Mouse (Mus musculus): ENCODE measurements around the gene Zfp536.
A peak's percentile ranks its signal among the peaks of the same experiment; 100 is the strongest.

The Zfp536 gene

DNA sequence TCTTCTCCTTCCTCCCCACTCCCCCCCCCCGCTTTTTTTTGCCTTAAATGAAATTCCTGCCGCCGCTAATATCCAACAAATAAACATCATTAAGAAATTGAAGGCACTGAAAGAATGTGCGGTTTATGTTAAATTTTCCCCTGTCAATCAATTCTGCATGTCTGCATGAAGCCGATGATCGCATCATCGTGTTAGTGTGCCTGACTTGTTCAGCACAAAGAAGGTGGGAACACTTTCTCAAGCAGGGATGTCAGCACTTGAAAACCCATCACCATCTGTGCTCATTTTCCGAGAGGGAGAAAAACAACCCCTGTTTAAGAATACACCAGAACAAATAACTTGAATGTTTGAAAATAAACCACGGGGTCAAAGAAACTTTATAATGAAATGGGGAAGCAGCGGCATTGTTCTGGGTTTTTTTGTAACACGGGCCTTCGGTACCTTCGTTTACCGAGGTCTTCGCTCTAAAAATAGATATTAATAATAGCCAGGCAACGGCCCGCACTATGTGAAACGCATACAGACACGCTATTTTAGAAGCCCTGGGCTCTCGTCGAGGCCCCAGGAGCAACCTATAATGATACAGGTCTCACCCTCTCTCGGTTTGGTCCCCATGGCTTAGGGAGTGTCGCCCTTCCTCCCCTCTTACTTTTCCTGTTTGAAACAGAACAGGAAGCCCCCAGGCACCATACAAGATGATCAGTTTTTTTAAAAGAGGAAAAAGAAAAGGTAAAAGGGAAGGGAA lies 83.7 kb downstream of the Zfp536 start:
- DNase-seq (ENCODE audit: extremely low spot score): peak; percentile 22

GRCm38 (mm10) chr7:37689107-37689511 lies 84.3 kb downstream of the Zfp536 start:
- DNase-seq (ENCODE audit: extremely low spot score): peak; percentile 20

GRCm38 (mm10) chr7:37686366-37686765 lies 87.1 kb downstream of the Zfp536 start:
- DNase-seq (ENCODE audit: extremely low spot score): no peak

GRCm38 (mm10) chr7:37685247-37685646 lies 88.2 kb downstream of the Zfp536 start:
- DNase-seq (ENCODE audit: extremely low spot score): no peak

GRCm38 (mm10) chr7:37681335-37681734 lies 92.1 kb downstream of the Zfp536 start:
- DNase-seq (ENCODE audit: extremely low spot score): no peak

GRCm38 (mm10) chr7:37663676-37664365 lies 109.6 kb downstream of the Zfp536 start:
- no peak for DNase-seq (ENCODE audit: extremely low spot score)

DNA sequence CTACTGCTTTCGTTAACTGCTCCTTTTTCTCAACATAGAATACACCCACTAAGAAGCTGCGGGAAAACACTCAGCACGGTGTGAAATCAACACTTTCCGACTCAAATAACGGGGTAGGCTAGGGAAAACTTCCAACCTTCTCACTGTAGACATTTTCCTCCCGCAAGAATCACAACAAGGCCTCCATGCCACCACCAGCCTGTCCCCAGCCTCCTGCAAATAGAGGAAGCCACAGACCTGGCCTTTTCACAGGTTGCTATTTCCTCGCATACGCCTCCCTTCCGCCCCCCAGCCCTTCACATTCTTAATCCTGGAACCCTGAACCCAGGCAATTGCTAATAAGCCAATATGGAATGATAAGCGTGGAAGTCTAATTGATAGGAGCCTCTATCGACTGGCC lies 124.8 kb downstream of the Zfp536 start:
- no peak for DNase-seq (ENCODE audit: extremely low spot score)

DNA sequence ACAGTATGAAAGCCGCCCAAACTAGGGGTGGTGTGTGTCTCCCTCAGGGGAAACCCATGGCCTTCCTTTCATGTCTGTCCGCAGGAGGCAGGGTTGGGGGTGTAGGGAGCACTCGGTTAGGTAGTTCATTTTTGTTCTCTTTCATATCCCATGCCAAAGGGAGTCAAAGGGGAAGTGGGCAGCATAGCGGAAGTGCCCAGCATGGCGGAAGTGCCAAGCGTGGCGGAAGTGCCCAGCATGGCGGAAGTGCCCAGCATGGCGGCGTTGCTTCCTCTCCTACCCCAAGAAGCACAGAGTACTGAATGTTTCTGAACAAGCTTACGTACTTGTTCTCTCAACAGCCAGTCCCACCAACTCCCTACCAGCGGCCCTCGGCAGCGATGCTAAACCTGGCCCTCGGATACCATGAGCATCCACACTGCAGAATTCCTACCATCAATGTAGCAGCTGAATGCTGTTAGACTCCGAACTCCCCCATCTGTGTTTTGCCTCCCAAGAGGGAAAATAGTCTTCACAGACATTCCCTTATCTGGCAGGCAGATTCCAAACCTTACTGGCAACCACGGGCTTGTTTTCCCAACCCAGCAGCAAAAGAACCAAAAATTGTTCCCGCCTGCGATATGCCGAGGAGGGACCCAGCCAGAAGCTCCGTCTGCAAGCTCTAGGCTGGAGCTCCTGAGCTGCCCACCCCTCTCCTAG lies 125.4 kb downstream of the Zfp536 start:
- DNase-seq (ENCODE audit: extremely low spot score): no peak

DNA sequence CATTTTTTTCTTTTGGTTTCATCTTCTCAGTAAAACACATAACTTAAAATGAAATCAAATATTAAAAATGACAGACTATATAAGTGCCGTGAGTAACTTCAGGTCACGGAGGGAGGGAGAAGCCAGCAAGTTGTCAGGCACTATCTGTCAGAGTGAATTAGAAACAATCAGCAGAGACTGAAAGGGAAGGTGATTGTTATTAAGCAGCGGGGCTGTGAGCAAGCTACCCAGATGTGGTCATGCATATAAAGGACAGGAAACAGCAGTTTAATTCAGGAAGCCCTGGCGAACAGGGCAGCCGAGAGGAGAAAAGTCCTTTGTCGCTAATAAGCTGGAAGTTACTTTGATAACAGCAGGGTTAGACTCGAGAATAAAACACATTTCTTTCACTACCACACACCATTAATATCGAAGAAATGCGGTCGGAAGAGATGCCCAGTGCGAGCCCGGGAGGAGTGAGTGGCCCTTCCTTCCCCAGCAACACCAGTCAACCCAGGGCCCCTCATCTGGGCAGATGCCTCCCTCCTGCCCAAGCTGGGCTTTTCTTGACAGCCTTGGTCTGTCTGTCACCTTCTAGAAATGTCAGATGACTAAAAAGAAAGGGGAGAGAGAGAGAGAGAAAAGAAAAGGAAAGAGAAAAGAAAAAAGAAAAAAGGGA lies 133.6 kb downstream of the Zfp536 start:
- no peak for DNase-seq (ENCODE audit: extremely low spot score)

DNA sequence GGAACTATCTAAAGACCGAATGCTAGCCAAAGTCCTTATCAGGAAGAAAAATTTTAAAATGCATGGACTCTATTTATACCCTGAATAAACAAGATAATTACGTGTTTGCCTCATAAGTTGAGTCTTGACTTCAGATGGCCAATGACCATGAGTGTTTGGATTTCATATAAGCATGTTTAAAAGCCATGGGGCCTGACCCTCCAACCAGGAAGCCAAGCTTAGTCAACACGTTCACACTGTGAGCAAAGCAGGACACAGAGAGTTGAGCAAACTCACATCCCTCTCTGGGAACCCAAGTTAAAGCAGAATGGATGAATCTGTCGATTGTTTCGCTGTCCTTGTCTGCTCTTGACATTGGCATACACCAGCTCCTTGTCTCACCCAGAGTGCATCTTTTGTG lies 138.6 kb downstream of the Zfp536 start:
- DNase-seq (ENCODE audit: extremely low spot score): no peak

DNA sequence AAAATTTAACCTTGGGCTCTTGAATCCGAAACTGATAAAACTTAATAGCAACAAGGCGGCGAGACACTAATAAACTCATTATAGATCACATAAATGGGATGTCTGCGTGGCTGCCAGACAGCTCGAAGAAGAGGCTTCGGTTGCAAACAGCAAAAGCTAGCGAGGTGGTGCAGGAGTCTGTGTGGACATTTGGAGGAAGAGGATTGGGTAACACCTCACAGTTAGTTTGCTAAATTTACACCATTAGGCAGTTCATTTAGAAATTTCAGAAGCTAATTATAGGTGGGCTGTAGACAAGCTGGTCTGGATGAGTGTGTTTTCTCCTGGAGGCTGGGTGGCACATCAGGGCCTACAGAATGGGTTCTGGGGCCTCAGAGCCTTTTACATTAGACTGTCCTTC lies 143.0 kb downstream of the Zfp536 start:
- no peak for DNase-seq (ENCODE audit: extremely low spot score)

DNA sequence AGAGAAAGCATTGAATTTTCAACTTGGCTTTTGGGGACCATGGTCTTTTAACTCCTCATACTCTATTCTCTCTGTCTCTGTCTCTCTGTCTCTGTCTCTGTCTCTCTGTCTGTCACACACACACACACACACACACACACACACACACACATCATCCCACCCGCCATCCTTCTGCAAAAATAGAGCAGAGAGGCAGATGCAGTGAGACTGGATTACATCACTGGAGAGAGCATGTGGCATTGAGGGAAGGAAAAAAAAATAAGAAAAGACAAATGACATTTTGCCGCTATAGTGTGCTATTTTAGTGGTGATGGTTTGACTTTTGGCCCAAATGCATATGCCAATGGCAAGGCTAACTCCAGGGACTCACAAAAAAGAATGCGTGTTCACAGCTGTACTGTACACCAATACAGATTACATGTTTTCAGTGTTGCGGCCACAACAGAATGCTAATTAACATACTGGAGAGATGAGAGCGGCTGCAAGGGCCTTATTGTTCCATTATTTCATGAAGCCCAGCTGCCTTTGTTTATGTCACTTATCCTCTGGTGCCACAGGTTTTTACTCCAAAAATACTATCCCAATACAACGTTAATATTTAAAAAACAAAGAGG lies 145.4 kb downstream of the Zfp536 start:
- no peak for DNase-seq (ENCODE audit: extremely low spot score)

DNA sequence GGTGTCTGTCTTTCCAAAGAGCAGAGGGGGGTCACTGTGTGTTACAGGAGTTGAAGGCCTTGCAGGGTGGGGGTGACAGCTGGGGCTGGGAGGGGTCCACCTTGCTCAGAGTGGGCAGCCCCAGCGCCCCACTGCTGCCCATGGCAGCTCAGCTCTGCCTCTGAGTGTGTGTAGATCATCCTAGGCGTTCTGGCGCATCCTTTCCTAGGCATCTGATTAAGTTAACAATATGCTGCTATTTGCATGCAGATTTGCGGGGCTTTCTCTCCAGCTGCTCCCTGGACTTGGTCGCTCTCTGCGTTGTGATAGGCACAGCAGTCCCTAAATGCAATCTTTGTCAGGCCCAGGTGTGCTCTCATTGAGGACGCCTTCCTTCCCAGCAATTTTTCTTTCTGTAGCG lies 147.7 kb downstream of the Zfp536 start:
- DNase-seq (ENCODE audit: extremely low spot score): no peak

GRCm38 (mm10) chr7:37624759-37625340 lies 148.6 kb downstream of the Zfp536 start:
- peak; percentile 44 for DNase-seq (ENCODE audit: extremely low spot score)

- peak; percentile 46 for DNase-seq (ENCODE audit: extremely low spot score)
These were observed 149.3 kb downstream of the Zfp536 start for GRCm38 (mm10) chr7:37623903-37624758.

- no peak for DNase-seq (ENCODE audit: extremely low spot score)
These were observed 154.2 kb downstream of the Zfp536 start for GRCm38 (mm10) chr7:37619254-37619653.

DNA sequence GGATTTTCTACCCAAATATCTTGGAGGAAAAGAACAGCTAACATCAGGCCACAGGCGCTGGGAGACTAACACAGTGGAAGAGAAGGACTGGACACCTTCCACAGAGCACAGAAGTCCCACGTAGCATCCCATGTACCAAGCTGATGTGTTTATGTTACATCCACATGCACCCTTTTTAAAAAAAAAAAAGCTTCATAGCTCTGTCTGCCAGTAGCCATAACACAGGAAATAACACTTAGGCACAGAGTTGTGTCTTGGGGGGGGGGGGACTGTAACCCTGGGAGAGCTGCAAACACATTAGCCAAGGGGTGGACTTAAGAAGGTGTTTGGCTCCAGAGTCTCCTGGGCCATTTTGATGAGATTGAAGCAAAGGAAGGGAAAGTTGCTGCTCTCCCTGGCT lies 155.6 kb downstream of the Zfp536 start:
- no peak for DNase-seq (ENCODE audit: extremely low spot score)

- DNase-seq (ENCODE audit: extremely low spot score): no peak
These were observed 157.5 kb downstream of the Zfp536 start for GRCm38 (mm10) chr7:37615932-37616331.

GRCm38 (mm10) chr7:37614381-37614780 lies 159.1 kb downstream of the Zfp536 start:
- DNase-seq (ENCODE audit: extremely low spot score): no peak

DNA sequence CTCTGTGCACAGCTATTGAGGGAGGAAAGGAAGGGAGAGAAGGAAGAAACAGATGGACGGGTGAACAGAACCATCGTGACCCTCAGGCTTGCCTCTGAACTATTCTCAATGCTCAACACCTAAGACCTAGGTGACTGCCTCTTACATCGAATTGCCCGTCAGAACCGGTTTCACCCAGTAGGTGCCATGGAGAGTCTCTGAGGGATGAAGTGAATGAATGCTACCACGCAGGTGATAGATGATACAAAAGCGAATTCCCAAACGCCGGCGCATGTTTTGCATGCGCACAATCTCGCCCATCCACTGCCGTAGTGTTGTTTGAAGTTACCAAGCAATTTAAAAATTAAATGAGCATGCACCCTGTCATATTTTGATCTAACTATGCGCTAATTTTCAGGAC lies 164.9 kb downstream of the Zfp536 start:
- no peak for DNase-seq (ENCODE audit: extremely low spot score)

GRCm38 (mm10) chr7:37607906-37608305 lies 165.5 kb downstream of the Zfp536 start:
- no peak for DNase-seq (ENCODE audit: extremely low spot score)
